Mouse (Mus musculus) neutrophil, adult 5-6 weeks (primary cell): ENCODE results near the gene 4930444G20Rik. TPM values are rescaled to one million over a fixed set of nuclear protein-coding genes. Genes with fewer than 3 reads are reported as not detected.
"Not testable (repeated sequence)": the region's sequence is repeated elsewhere in the genome, so short reads cannot be mapped to it uniquely, and the experiment has no call there.

Experiments
- ATAC-seq: fragments of 151-379, 151-347 bp; 2 replicates; pipeline ENCODE4 v1.8.0; 2017; ENCODE audit warnings: mild to moderate bottlenecking, moderate TSS enrichment; ENCODE audit not compliant: insufficient number of reproducible peaks, poor library complexity, low FRiP score, severe bottlenecking; ENCODE audit errors: extremely low read depth
- total RNA-seq: library from RNA; stranded (forward); fragments of 200-1000 nt; gene quantifications from 2 replicates; pipeline ENCODE4 v1.2.3, GENCODE M21; 2017

Gene 4930444G20Rik
- not detected in 2 replicates for total RNA-seq

DNA sequence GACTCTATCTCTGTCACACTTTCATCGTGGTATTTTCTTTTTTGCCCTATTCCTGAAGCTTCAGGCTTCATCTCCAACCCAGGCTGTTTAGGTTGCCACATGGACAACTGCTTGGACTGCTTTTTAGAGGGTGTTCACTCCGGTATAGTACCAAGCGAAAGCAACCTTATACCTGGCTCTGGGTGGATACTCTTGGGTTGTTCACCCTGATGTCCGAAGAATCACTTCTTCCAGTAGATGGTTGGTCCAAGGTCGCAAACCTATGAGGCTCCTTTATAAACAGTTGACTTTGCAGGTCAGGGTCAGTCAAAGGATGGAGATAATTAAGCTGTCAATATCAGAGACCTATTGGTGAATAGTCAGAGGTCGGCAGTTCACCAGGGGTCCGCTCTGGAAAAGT is at the start of gene 4930444G20Rik:
TSS of gene 4930444G20Rik (minus strand) at position 101 of the 400 bp plus-strand sequence.
- ATAC-seq = not testable (repeated sequence)

DNA sequence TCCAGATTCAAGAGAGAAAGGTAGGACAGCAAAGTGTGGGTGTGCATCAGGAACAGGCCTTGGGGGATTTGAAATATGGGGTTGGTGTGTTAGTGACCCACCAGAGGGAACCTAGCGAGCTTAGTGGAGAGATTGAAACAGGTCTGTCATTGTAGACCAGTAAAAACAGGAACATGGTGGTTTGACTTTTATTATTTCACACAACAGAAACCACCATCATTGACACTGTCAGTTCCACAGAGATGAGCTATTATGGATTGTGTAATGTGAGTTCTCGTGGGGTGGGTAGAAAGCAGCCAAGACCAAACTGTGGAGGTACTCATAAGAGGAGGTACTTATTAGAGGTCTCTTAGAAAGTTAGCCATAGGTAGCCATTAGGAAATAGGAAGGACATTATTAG is 6.7 kb upstream of the 4930444G20Rik start:
- ATAC-seq = no peak

GRCm38 (mm10) chr10:22072739-22073138 is 4.9 kb upstream of the 4930444G20Rik start:
- ATAC-seq = no peak

- ATAC-seq = no peak
Observed at GRCm38 (mm10) chr10:22070576-22070975, 2.7 kb upstream of the 4930444G20Rik start.

GRCm38 (mm10) chr10:22070168-22070567 is 2.3 kb upstream of the 4930444G20Rik start:
- 0 out of 2 replicates have a peak, but pooled peaks have one; percentile 39 for ATAC-seq

- ATAC-seq = no peak
Observed at GRCm38 (mm10) chr10:22059415-22059814, 8.5 kb downstream of the 4930444G20Rik start.

DNA sequence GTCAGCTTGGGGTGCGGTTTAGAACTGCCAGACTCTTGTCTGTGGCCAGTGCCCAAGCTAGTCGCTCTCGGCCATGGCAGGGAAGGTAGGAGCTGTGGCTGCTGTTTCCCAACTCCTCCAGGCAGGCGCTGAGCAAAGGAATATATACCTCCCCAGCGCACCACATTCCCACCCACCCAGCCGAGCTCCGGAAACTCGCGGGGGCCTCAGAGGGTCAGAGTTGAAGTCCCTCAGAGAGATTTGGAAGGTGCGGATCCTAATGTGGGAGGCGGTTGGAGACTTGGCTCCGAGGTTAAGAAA is 8.9 kb downstream of the 4930444G20Rik start:
- no peak for ATAC-seq

DNA sequence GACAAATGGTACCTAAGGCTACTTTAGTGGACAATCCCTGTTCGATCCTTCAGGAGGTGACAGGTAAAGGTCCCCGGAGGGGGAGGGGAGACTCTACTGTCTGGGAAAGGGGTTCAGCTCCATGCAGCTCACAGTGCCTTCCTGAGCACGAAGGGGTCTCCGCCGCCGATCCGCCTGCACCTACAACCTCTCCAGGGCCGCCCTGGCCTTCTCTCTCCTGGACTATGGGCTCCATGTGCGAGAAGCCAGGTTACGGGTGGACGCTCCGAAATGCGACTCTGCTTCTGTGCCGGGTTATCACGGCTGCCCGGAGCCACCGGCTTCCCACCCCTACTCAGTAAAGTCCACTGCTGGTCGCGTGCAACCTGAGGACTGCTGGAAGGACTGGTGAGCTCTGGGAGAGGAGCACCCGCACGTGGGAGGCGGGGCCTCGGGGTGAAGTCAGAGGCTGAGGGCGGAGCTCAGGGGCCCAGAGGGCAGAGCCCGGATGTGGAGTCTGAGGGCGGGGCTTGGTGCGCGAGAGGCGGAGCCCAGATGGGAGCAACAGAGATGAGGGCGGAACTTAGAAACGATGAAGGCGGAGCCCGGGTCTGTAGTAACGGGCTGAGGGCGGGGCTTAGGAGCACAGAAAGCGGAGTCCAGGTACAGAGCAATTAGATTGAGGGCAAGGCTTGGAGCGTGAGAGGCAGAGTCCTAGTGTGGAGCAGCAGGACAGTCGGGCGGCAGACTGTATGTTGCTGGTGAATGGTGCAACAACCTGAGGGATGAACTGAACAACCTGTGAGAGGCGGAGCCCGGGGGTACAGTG is 9.5 kb downstream of the 4930444G20Rik start:
- ATAC-seq = peak; percentile 97

GRCm38 (mm10) chr10:22055308-22055707 is 12.6 kb downstream of the 4930444G20Rik start:
- no peak for ATAC-seq

GRCm38 (mm10) chr10:22036256-22036655 is 31.6 kb downstream of the 4930444G20Rik start:
- ATAC-seq = peak; percentile 48; the same call in 1 of the 2 replicates

DNA sequence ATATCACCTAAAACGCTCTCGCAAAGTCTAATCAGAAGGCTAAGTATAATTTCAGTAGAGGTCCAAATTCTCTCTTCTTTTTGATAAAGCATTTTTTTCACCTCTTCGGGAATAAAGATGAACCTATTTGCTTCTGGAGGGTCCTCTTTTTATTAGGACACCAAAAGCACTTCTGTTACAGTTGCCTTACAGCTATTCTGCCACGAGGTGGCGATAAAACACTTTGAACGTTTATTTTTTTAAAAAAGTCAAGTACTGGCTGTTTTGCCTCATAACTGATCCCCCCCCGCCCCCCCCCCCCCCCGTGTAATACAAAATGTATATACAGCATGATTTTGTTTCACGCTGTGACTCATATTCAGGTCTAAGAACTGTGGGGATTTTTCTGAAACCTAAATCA is 33.6 kb downstream of the 4930444G20Rik start:
- ATAC-seq = no peak

DNA sequence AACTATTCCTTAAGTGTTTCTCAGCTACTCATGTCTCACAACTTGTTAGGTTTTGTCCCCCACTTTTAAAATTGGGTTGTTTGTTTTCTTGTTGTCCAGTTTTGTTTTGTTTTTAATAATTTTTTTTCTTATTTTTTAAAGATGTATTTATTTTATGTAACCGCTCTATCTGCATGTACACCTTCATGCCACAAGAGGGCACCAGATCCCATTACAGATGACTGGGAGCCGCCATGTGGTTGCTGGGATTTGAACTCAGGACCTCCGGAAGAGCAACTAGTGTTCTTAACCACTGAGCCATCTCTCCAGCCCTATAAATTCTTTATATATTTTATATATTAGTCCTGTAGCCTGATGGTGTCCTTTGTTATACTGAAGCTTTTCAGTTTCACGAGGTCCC is 49.3 kb downstream of the 4930444G20Rik start:
- ATAC-seq = no peak

- no peak for ATAC-seq
Observed at GRCm38 (mm10) chr10:22017469-22018159, 50.3 kb downstream of the 4930444G20Rik start.

Other genes starting within 250 kb of the 4930444G20Rik start
- 90.4 and 91.8 TPM in 2 replicates for gene Sgk1, start 185.9 kb downstream of the 4930444G20Rik start, total RNA-seq
- 27.4 and 38.9 TPM in 2 replicates for gene E030030I06Rik, start 81.2 kb upstream of the 4930444G20Rik start, total RNA-seq
- not detected in 2 replicates for gene Raet1e, start 90.5 kb upstream of the 4930444G20Rik start, total RNA-seq
- 0.86 and 1.3 TPM in 2 replicates for gene H60b, start 90.5 kb upstream of the 4930444G20Rik start, total RNA-seq